Mouse (Mus musculus): ENCODE results near the gene Tcf7l1.
A peak's percentile ranks its signal among the peaks of the same experiment; 100 is the strongest.

Tcf7l1 gene

DNA sequence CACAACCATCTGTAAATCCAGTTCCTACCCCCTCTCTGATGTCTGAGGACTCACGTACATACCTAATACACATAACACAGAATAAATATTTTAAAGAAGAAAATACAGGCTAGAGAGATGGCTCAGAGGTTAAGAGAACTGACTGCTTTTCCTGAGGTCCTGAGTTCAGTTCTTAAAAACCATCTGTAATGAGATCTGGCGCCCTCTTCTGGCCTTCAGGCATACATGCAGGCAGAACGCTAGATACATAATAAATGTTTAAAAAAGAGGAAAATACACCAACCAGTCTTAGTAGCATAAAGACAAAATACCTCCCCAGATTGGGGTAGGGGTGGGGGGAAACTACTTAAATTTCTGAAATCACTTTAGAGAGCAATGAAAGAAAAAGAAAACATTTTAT, 131.0 kb downstream of the Tcf7l1 start:
- DNase-seq, result no peak

DNA sequence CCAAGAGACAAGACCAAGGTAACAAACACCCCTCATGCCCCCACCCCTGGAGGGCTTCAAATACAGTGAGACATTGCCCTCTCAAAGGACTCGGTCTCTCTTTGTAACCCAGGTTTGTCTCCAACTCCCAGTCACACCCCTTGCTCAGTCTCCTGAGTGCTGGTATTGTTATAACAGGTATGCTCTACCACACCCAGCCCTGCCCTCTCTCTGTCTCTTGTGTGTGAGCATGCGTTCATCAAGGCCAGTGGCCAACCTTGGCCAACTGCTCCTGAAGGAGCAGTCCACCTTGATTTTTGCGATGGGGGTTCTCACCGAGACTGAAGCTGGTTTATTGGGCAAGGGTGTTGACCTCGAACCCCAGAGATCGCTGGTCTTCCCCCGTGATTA, 133.0 kb downstream of the Tcf7l1 start:
- DNase-seq, result peak in 1 of 2 experiments; percentile 17

DNA sequence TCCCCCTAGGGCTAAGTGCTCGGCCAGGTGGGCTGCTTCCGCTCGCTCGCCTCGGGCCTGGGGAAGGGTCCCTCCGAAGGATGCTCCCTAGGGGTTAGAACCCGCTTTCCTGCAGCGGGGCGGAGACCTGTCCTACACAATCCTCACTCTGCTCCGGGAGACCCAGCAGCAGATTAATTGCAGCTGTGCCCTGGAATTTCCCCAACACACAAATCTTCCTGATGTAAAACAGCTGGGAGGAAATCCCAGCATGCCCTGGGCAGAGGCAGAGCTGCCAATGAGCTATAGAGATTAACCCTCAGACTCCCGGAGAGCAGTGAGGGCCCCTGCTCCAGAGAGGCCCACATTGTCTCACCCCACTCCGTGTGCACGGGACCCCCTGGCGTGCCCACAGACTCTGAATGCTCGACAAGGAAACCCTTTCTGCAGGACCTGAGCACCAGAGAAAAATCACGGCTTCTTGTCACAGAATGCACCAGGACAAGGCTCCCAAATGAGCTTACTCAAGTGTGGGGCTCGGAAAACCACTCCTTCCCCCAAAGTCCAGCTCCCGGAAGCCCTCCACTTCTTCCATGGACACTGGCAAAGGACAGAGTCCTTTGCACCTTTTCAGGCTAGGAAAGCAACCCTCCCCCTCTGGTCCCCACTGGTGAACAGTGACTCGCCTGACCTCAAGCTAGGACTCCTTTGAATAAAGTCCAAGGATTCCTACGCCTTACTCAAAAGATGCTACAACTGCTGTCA, 133.6 kb downstream of the Tcf7l1 start:
- DNase-seq, result peak; percentile 47 to 51

DNA sequence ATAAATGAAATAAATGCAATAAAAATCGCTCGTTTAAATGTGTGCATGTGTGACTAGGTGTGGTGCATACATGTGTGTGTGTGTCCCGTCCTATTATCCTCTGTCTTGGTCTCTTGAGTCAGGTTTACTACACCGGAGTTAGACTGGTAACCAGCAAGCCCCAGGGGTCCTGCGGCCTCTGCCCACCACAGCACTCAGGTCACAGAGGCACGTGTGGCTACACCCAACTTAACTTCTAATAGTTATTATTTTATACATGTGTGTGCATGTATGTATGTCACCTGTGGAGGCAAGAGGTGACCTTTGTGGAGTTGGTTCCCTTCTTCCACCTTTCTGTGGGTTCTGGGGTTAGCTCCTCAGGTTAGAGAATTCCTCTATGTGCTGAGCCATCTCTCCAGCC, 134.7 kb downstream of the Tcf7l1 start:
- no peak for DNase-seq

- DNase-seq, result peak; percentile 87 to 93
Measured at GRCm38 (mm10) chr6:72653419-72653818, 135.6 kb downstream of the Tcf7l1 start.

- peak; percentile 66 to 83 for DNase-seq
Measured at GRCm38 (mm10) chr6:72650338-72650851, 138.7 kb downstream of the Tcf7l1 start.

DNA sequence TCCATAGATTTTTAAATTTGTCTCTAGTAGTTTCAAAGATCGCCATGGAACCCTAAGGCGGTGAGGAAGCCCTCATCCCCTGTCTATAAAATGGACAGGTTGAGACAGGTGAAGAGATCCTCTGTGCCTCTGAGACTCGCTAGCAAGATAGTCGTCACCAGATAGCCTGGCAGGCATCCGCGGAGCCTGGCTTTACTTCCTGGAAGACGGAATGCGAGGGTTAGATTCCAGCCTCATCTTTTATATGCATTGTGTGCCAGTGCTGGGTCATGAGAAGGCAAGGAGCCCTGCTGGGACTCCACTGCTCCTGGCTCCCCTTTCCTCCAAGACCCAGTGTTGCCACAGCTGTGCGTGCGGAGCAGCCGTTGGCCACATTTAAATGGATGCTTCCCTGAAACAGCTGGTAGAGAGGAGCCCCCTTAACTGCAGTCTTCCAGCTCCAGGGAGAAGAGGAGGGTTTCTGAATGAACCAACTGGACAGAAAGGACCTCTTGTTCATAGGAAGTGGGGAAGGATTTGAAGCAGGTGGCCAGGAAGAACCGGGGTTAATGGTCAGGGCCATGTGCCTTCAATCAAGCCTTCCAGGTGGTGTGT, 141.0 kb downstream of the Tcf7l1 start:
- DNase-seq, result no peak

- peak; percentile 52 to 62 for DNase-seq
Measured at GRCm38 (mm10) chr6:72647383-72647820, 141.7 kb downstream of the Tcf7l1 start.

- DNase-seq, result no peak
Measured at GRCm38 (mm10) chr6:72645364-72645763, 143.7 kb downstream of the Tcf7l1 start.

DNA sequence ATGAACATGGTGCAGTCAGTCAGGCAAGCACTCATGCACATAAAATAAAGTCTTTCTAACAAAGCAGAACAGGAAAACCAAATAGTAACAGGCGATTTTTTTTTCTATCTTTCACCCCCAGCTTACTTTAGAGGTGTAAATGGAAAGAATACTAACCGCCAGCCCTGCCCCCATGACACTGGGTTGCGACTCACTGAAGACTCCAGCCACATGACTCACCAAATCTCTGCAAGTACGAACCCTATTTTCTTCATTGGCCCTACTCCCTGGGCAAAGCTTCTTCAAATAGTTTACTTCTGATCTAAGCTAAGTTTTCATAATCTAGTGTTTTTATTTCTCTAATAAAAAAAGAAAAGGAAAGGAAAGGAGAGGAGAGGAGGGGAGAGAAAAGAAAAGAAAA, 144.5 kb downstream of the Tcf7l1 start:
- no peak for DNase-seq

- peak in 1 of 2 experiments; percentile 59 for DNase-seq
Measured at GRCm38 (mm10) chr6:72641218-72641954, 147.7 kb downstream of the Tcf7l1 start.

GRCm38 (mm10) chr6:72636940-72637339, 152.1 kb downstream of the Tcf7l1 start:
- DNase-seq, result no peak

DNA sequence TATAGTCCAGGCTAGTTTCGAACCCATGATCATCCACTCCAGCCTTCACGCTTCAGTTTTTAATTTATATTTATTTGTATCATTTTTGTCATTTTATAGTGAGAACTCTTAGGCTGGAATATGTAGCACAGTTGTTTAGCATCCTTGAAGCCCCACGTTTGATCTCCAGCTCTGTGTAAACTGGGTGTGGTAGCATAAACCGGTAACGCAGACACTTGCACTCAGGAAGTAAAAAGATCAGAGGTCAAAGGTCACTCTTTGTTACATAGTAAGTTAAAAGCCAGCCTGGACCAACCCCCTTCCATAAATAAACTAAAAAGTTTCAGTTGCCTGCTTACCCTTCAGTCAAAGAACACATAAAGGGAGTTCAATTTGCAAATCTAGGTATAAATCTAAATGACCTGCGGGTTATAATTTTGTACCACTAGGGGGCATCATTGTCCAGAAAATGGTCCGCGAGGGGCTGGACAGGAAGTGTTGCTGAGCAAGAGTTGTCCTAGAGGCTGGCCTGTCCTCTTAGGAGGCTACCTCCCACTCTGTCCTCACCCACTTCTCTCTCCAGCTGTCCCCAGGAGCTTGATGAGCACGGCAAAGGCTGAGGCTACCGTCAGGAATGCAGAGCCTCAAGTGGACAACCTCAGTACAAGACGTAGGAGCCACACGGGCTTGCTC, 153.2 kb downstream of the Tcf7l1 start:
- DNase-seq, result peak; percentile 53 to 74

- no peak for DNase-seq
Measured at GRCm38 (mm10) chr6:72634311-72634710, 154.7 kb downstream of the Tcf7l1 start.

GRCm38 (mm10) chr6:72631700-72632099, 157.4 kb downstream of the Tcf7l1 start:
- no peak for DNase-seq

DNA sequence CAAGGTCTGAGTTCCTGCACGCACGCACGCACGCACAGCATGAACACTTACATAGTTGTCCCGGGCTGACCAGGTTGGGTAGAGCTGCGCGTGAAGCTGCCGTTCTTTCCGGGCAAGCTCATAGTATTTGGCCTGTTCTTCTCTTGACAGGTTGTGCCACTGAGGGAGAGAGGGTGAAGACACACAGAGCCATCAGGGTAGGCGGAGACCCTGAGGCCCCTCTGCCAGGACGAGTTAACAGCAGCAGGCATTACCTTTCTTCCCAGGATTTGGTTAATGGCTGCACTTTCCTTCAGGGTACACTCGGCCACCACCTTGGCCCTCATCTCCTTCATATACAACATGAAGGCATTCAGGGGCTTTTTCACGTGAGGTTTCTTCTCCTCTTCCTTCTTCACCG, 158.1 kb downstream of the Tcf7l1 start:
- DNase-seq, result no peak

- peak; percentile 49 to 62 for DNase-seq
Measured at GRCm38 (mm10) chr6:72630370-72630769, 158.7 kb downstream of the Tcf7l1 start.

DNA sequence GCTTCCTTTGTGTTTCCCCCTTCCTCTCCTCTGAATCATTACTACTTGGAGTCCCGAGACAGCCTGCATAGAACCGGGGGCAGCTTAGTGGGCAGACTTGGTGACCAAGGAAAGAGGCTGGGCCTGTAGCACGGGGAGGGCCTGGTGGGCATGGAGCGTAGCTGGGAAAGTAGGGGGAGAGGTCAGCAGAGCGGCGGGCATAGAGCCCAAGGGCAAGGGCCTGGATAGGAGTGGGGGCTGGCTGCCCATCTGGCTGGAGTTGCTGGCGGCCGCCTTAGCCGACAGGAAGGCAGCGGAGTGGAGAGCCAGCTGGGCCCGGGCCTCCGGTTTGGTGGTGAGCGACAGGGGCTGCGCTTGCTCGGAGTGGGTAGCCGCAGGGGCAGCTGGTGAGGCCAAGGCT, 161.8 kb downstream of the Tcf7l1 start:
- no peak for DNase-seq

- DNase-seq, result no peak
Measured at GRCm38 (mm10) chr6:72626391-72626790, 162.7 kb downstream of the Tcf7l1 start.

- DNase-seq, result peak in 1 of 2 experiments; percentile 50
Measured at GRCm38 (mm10) chr6:72623661-72624402, 165.2 kb downstream of the Tcf7l1 start.

DNA sequence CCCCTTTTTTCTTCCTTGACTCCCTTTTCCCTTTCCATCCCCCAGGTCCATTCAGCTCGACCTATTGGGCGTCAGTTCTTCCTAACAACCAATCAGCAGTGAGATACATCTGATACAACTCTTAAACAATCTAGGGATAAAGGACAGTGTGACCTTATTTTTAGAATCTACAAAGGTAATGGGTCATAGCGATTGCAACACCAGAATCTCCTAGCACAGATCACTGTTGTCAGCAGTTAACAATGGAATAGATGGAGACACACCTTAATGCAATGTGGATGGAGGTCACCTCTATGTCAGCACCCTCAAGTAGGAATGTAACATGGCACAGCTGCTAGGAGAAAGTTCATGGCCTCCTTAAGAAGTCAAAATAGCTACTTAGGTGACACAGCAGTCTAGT, 166.1 kb downstream of the Tcf7l1 start:
- DNase-seq, result no peak

GRCm38 (mm10) chr6:72620920-72621319, 168.1 kb downstream of the Tcf7l1 start:
- DNase-seq, result no peak

Measured in lung, adult 18-20 months (tissue).